ENCODE assay signal across 30 mouse cellular contexts in genomic region chr3:132186888-132187552, GRCm38 (mm10).
"Had no signal": no experiment of that assay in that cellular context is flagged by ENCODE, and none has a peak within 500 bp of the region (broad histone marks: within the 10 kb centered on the region; RNA-seq: fewer than 3 reads in every experiment).

No protein-coding gene starts in this region.

- H3K27ac ChIP-seq: left cerebral cortex, adult 2 months; limb, embryonic 15.5 days; liver, embryonic 12.5 days; liver, embryonic 13.5 days; liver, embryonic 14.5 days; liver, embryonic 15.5 days; lung, embryonic 15.5 days; macrophage; midbrain, embryonic 10.5 days; midbrain, embryonic 12.5 days; midbrain, embryonic 13.5 days; midbrain, embryonic 15.5 days; neural tube, embryonic 12.5 days had no signal

- ATAC-seq: liver, embryonic 12.5 days; liver, postnatal 0 days; lung, postnatal 0 days; midbrain, embryonic 13.5 days; midbrain, embryonic 15.5 days; midbrain, embryonic 16.5 days had no signal

- H3K4me3 ChIP-seq: left cerebral cortex, adult 2 months; limb, embryonic 15.5 days; liver, embryonic 12.5 days; liver, embryonic 13.5 days; liver, embryonic 15.5 days; lung, embryonic 15.5 days; megakaryocyte, embryonic 14.5 days; midbrain, embryonic 10.5 days; midbrain, embryonic 12.5 days; midbrain, embryonic 13.5 days; midbrain, embryonic 15.5 days; myocyte; neural tube, embryonic 12.5 days had no signal

- H3K9me3 ChIP-seq: limb, embryonic 15.5 days; liver, embryonic 12.5 days; liver, embryonic 13.5 days; liver, embryonic 15.5 days; lung, embryonic 15.5 days; midbrain, embryonic 10.5 days; midbrain, embryonic 12.5 days; midbrain, embryonic 13.5 days; midbrain, embryonic 15.5 days; neural tube, embryonic 12.5 days had no signal

- H3K4me2 ChIP-seq: limb, embryonic 15.5 days; liver, embryonic 11.5 days; liver, embryonic 12.5 days; liver, embryonic 13.5 days; liver, embryonic 15.5 days; lung, embryonic 14.5 days; lung, embryonic 15.5 days; midbrain, embryonic 11.5 days; midbrain, embryonic 12.5 days; midbrain, embryonic 13.5 days; midbrain, embryonic 15.5 days; neural tube, embryonic 12.5 days had no signal

- H3K27me3 ChIP-seq: limb, embryonic 15.5 days; liver, embryonic 12.5 days; liver, embryonic 13.5 days; liver, embryonic 15.5 days; lung, embryonic 15.5 days; megakaryocyte, embryonic 14.5 days; midbrain, embryonic 12.5 days; midbrain, embryonic 13.5 days; midbrain, embryonic 15.5 days; neural tube, embryonic 12.5 days had no signal

- DNase-seq: left cerebral cortex, postnatal 4 days; liver; liver, embryonic 13.5 days; liver, postnatal 0 days; lung, adult 18-20 months; lung, adult 2 months; lung, embryonic 14.5 days; lung, postnatal 10 days; lung, postnatal 14 days; lung, postnatal 36 days; lung, postnatal 4 days; midbrain, embryonic 14.5 days had no signal

- H3K4me1 ChIP-seq: limb, embryonic 15.5 days; liver, embryonic 12.5 days; liver, embryonic 13.5 days; liver, embryonic 15.5 days; lung, embryonic 15.5 days; megakaryocyte, embryonic 14.5 days; midbrain, embryonic 10.5 days; midbrain, embryonic 12.5 days; midbrain, embryonic 13.5 days; midbrain, embryonic 15.5 days; neural tube, embryonic 12.5 days had no signal

- H3K9ac ChIP-seq: limb, embryonic 15.5 days; liver, embryonic 12.5 days; liver, embryonic 13.5 days; liver, embryonic 14.5 days; liver, embryonic 15.5 days; liver, postnatal 0 days; lung, embryonic 14.5 days; lung, embryonic 15.5 days; midbrain, embryonic 12.5 days; midbrain, embryonic 13.5 days; midbrain, embryonic 15.5 days; neural tube, embryonic 12.5 days had no signal

- H3K36me3 ChIP-seq: limb, embryonic 15.5 days; liver, embryonic 12.5 days; liver, embryonic 13.5 days; liver, embryonic 15.5 days; lung, embryonic 15.5 days; midbrain, embryonic 10.5 days; midbrain, embryonic 12.5 days; midbrain, embryonic 13.5 days; midbrain, embryonic 15.5 days; neural tube, embryonic 12.5 days had no signal
